Mouse (Mus musculus): ENCODE data around the gene Setd1a. TPM values are rescaled to one million over a fixed set of nuclear protein-coding genes. Genes with fewer than 3 reads are reported as not detected.

Gene Setd1a
- total and polyA plus RNA-seq, 3 experiments, result 8.6 to 18.5 (median 16.3) TPM

GRCm38 (mm10) chr7:127750131-127751127 lies 26.0 kb upstream of the Setd1a start:
- Histone ChIP-seq H3K27ac (no peak overlapping the region), H3K4me1 (ENCODE audit: control insufficient read depth, insufficient read depth, low read length) (no peaks in the 10 kb centered on the region), H3K79me2 (replicated peaks; ENCODE audit: control insufficient read depth, insufficient read depth, low read length) (no peaks in the 10 kb centered on the region), H3K4me3 (no peak overlapping the region), H3K27me3 (ENCODE audit: control insufficient read depth, insufficient read depth, low read length) (no peaks in the 10 kb centered on the region), H3K36me3 (ENCODE audit: control insufficient read depth, insufficient read depth, low read length) (no peaks in the 10 kb centered on the region), H3K9ac (ENCODE audit: low read depth, low read length) (no peak overlapping the region)
- 88% methylated on average over 19 of the region's 19 CpGs for WGBS
- no peak for DNase-seq
- intact Hi-C loops (cut with DNase I), result no loop called here
- TF ChIP-seq EP300 (IDR thresholded peaks at IDR 0.05; ENCODE audit: insufficient read depth, low read depth, low read length) (no peak), POLR2A (IDR thresholded peaks at IDR 0.05; ENCODE audit: insufficient read depth, low read depth, low read length) (no peak), CTCF (IDR thresholded peaks at IDR 0.05) (no peak)

DNA sequence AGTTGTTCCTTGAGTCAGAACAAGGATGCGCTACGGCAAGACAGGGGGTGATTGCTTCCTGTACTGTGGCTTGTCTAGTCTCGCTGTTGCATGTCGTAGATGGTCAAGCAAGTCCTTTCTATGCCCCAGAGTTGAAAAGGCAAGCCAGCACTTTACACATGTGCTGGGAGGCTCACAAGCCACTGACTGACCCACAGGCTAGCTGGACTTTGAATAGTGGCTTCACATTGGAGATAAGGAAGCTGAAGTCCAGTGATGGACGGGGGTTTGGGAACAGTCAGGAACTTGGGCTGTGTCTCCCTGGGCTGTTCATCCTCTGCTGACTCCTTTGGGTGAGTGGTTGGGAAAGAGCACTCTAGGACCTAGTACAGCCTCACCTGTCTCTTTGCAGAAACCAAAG lies 24.9 kb upstream of the Setd1a start:
- Histone ChIP-seq H3K27me3 (ENCODE audit: control insufficient read depth, insufficient read depth, low read length) (no peaks in the 10 kb centered on the region), H3K27ac (no peak overlapping the region), H3K4me3 (no peak overlapping the region), H3K4me1 (ENCODE audit: control insufficient read depth, insufficient read depth, low read length) (no peaks in the 10 kb centered on the region; the same call in 1 of the 2 replicates), H3K36me3 (ENCODE audit: control insufficient read depth, insufficient read depth, low read length) (no peaks in the 10 kb centered on the region), H3K9ac (ENCODE audit: low read depth, low read length) (no peak overlapping the region), H3K79me2 (replicated peaks; ENCODE audit: control insufficient read depth, insufficient read depth, low read length) (no peaks in the 10 kb centered on the region)
- TF ChIP-seq CTCF (IDR thresholded peaks at IDR 0.05), result no peak
- TF ChIP-seq EP300 (IDR thresholded peaks at IDR 0.05; ENCODE audit: insufficient read depth, low read depth, low read length), result no peak
- no peak for TF ChIP-seq POLR2A (IDR thresholded peaks at IDR 0.05; ENCODE audit: insufficient read depth, low read depth, low read length)
- intact Hi-C loops (cut with DNase I), result no loop called here
- no peak for DNase-seq
- 94% methylated on average over 5 of the region's 5 CpGs for WGBS

DNA sequence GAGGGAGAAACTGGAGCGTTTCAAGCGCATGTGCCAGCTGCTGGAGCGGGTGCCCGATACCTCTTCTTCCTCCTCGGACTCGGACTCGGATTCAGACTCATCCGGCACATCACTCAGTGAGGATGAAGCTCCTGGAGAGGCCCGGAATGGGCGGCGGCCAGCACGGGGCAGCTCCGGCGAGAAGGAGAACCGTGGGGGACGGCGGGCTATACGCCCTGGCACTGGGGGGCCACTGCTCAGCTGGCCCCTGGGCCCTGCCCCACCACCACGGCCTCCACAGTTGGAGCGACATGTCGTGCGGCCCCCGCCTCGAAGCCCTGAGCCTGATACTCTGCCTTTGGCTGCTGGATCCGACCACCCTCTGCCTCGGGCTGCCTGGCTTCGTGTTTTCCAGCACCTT lies 24.4 kb upstream of the Setd1a start:
- Histone ChIP-seq H3K4me1 (ENCODE audit: control insufficient read depth, insufficient read depth, low read length) (no peaks in the 10 kb centered on the region; the same call in 1 of the 2 replicates), H3K9ac (ENCODE audit: low read depth, low read length) (no peak overlapping the region), H3K27me3 (ENCODE audit: control insufficient read depth, insufficient read depth, low read length) (no peaks in the 10 kb centered on the region), H3K36me3 (ENCODE audit: control insufficient read depth, insufficient read depth, low read length) (no peaks in the 10 kb centered on the region), H3K79me2 (replicated peaks; ENCODE audit: control insufficient read depth, insufficient read depth, low read length) (no peaks in the 10 kb centered on the region), H3K4me3 (no peak overlapping the region), H3K27ac (no peak overlapping the region)
- no peak for DNase-seq
- 96% methylated on average over 27 of the region's 27 CpGs for WGBS
- intact Hi-C loops (cut with DNase I), result no loop called here
- TF ChIP-seq POLR2A (IDR thresholded peaks at IDR 0.05; ENCODE audit: insufficient read depth, low read depth, low read length) (no peak), CTCF (IDR thresholded peaks at IDR 0.05) (no peak), EP300 (IDR thresholded peaks at IDR 0.05; ENCODE audit: insufficient read depth, low read depth, low read length) (no peak)

DNA sequence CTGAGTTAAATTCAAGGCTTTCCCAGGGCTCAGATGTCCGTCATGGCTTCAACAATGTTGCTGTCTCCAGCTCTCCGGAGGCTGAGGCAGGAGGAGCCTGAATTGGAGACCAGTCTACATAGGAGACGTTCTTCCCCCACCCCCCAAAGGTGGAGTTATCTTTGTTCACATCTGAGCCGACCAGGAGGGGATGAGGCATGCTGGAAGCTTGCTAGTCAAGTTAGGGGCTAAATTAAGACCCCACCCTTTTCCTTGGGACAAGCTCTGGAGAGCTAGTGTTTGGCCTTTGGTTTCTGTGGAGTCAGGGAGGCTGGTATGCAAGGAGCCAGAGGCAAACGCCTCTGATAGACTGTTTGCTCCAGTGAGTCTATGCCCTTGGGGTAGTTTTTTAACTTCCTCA lies 23.3 kb upstream of the Setd1a start:
- intact Hi-C loops (cut with DNase I), result no loop called here
- Histone ChIP-seq H3K9ac (ENCODE audit: low read depth, low read length) (no peak overlapping the region), H3K27ac (no peak overlapping the region), H3K27me3 (ENCODE audit: control insufficient read depth, insufficient read depth, low read length) (no peaks in the 10 kb centered on the region), H3K79me2 (replicated peaks; ENCODE audit: control insufficient read depth, insufficient read depth, low read length) (no peaks in the 10 kb centered on the region), H3K36me3 (ENCODE audit: control insufficient read depth, insufficient read depth, low read length) (no peaks in the 10 kb centered on the region), H3K4me3 (no peak overlapping the region), H3K4me1 (ENCODE audit: control insufficient read depth, insufficient read depth, low read length) (no peaks in the 10 kb centered on the region; the same call in 1 of the 2 replicates)
- DNase-seq, result no peak
- no peak for TF ChIP-seq CTCF (IDR thresholded peaks at IDR 0.05)
- no peak for TF ChIP-seq POLR2A (IDR thresholded peaks at IDR 0.05; ENCODE audit: insufficient read depth, low read depth, low read length)
- no peak for TF ChIP-seq EP300 (IDR thresholded peaks at IDR 0.05; ENCODE audit: insufficient read depth, low read depth, low read length)
- WGBS, result 69% methylated on average over 5 of the region's 5 CpGs

DNA sequence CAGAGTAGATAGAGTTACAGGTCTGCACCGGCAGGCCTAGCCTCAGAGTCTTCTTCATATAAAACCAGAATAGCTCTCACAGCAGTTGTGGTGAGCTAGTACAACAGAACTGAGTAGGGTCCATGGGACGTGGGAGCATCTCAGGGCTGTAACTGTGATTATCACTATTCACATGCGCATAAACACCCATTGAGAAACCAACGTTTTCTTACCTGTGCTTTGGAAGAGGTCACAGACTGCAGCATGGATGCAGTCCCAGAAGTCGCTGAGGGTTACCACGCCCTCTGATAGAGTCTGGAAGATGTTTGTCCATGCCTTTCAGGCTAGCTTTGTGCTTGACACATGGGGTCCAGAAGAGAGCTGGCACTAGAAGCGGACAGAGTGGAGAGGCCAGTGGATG lies 22.7 kb upstream of the Setd1a start:
- WGBS, result 88% methylated on average over 7 of the region's 7 CpGs
- intact Hi-C loops (cut with DNase I), result no loop called here
- Histone ChIP-seq H3K36me3 (ENCODE audit: control insufficient read depth, insufficient read depth, low read length) (no peaks in the 10 kb centered on the region), H3K4me3 (no peak overlapping the region), H3K27me3 (ENCODE audit: control insufficient read depth, insufficient read depth, low read length) (no peaks in the 10 kb centered on the region), H3K9ac (ENCODE audit: low read depth, low read length) (no peak overlapping the region), H3K79me2 (replicated peaks; ENCODE audit: control insufficient read depth, insufficient read depth, low read length) (no peaks in the 10 kb centered on the region), H3K4me1 (ENCODE audit: control insufficient read depth, insufficient read depth, low read length) (no peaks in the 10 kb centered on the region; the same call in 1 of the 2 replicates), H3K27ac (no peak overlapping the region)
- no peak for TF ChIP-seq EP300 (IDR thresholded peaks at IDR 0.05; ENCODE audit: insufficient read depth, low read depth, low read length)
- no peak for TF ChIP-seq POLR2A (IDR thresholded peaks at IDR 0.05; ENCODE audit: insufficient read depth, low read depth, low read length)
- no peak for TF ChIP-seq CTCF (IDR thresholded peaks at IDR 0.05)
- DNase-seq, result no peak

GRCm38 (mm10) chr7:127759716-127760115 lies 16.8 kb upstream of the Setd1a start:
- DNase-seq, result no peak
- WGBS, result 33% methylated on average over 6 of the region's 6 CpGs
- no peak overlapping the region for H3K9ac ChIP-seq (ENCODE audit: low read depth, low read length)
- no peaks in the 10 kb centered on the region for H3K79me2 ChIP-seq (replicated peaks; ENCODE audit: control insufficient read depth, insufficient read depth, low read length)
- no peaks in the 10 kb centered on the region for H3K27me3 ChIP-seq (ENCODE audit: control insufficient read depth, insufficient read depth, low read length)
- no peaks in the 10 kb centered on the region for H3K36me3 ChIP-seq (ENCODE audit: control insufficient read depth, insufficient read depth, low read length)
- no peaks in the 10 kb centered on the region; the same call in 1 of the 2 replicates for H3K4me1 ChIP-seq (ENCODE audit: control insufficient read depth, insufficient read depth, low read length)
- H3K4me3 ChIP-seq, result no peak overlapping the region
- TF ChIP-seq CTCF (IDR thresholded peaks at IDR 0.05) (no peak), EP300 (IDR thresholded peaks at IDR 0.05; ENCODE audit: insufficient read depth, low read depth, low read length) (no peak), POLR2A (IDR thresholded peaks at IDR 0.05; ENCODE audit: insufficient read depth, low read depth, low read length) (no peak)
- intact Hi-C loops (cut with DNase I), result loop anchor here (10.0 kb wide), 1 partner anchor 245 kb away; the partner anchor contains the start of genes Gm42715 and Srcap
- H3K27ac ChIP-seq, result no peak overlapping the region
